Mouse (Mus musculus) heart, postnatal 0 days (tissue): Measurements from ENCODE around the gene Ankrd35.
A peak's percentile ranks its signal among the peaks of the same experiment; 100 is the strongest.

Source experiments
- CTCF ChIP-seq: IDR thresholded peaks from 2 replicates; pipeline ENCODE4 v1.5.1; 2016; ENCODE audit warnings: antibody characterized with exemption, control low read depth, low read depth
- EP300 ChIP-seq: IDR thresholded peaks from 2 replicates; pipeline ENCODE4 v1.6.1; 2016; ENCODE audit warnings: antibody characterized with exemption, low read depth

GRCm38 (mm10) chr3:96727343-96727827 is 57.5 kb downstream of the Ankrd35 start, which contains the start of the genes Polr3c and Rnf115:
- TF ChIP-seq CTCF, result no peak
- peak; percentile 78; the same call in 1 of the 2 replicates for TF ChIP-seq EP300
